Mouse (Mus musculus) embryo, embryonic 10 days (tissue): ENCODE data around the gene Dnaaf1.

Source experiments
- DNase-seq: peaks from one replicate; pipeline ENCODE4 v3.0.0-alpha.2; 2015; ENCODE audit warnings: low spot score

Gene Dnaaf1

GRCm38 (mm10) chr8:119623744-119624143 lies 48.7 kb downstream of the Dnaaf1 start:
- DNase-seq = no peak

- DNase-seq = no peak
Measured at GRCm38 (mm10) chr8:119624916-119625315, 49.9 kb downstream of the Dnaaf1 start.

DNA sequence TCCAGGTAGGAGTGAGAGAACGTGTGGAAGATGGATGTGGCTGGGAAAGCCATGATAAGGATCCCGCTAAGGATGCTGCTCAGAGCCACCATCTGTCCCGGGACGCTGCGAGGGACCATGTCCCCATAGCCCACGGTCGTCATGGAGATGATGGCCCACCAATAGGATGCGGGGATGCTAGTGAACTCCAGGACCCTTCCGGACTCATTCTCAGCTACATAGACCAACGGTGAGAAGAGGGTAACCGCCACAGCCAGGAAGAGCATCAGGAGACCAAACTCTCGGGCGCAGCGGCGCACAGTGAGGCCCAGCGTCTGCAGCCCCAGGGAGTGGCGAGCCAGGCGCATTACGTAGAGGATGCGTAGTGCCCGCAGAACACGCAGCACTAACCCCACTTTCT lies 50.8 kb downstream of the Dnaaf1 start:
- DNase-seq = no peak

GRCm38 (mm10) chr8:119627199-119627598 lies 52.2 kb downstream of the Dnaaf1 start:
- no peak for DNase-seq

DNA sequence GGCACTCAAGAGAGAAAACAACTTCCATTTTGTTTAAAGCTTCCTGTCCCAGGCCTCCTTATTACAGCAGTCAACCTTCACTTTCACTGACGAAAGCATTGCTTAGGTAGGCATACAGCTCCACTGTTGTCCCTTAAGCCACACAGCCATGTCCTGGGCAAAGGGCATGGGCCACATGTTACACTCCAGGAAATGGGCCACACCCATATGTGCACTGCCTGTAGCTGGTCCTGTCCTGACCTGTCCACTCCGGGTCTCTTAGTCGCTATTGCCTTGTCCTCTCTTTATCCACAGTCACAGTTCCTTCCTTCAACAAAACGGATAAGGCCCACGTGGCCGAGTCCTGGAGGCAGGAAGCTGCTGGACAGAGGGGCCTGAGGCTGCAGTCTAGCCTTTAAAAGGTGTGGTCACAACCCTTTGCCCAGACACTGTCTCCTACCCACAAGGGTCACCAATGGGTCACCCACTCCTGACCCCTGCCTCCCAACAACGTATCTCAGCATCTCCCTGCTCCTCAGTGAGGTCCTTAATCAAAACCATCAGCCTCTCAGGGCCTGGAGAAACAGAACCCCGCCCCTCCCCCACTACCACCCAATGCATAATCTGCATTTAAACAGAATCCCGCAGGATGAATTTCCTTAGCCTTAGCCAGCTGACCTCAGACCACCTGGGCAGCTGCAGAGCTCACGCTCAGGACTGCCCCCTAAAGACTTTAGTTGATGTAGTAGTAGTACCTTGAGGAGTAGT lies 52.8 kb downstream of the Dnaaf1 start:
- DNase-seq = peak; percentile 71

DNA sequence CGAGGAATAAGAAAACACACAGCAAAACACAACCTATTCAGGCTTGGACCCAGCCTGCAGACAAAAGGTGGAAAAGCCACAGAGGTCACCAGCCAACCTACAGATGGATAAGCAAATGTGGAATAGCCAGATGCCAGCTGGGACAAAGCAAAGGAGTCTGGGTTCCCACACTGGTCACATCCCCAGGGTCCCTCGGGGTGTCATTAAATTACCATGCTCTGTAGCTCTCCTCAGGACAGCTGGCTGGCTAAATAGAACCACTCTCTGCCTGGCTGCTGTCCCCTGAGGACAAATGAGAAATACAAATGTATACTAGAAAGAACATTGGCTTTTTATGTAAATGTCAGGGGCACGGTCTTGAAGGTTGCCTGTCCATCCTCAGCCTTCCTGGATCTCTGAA lies 55.8 kb downstream of the Dnaaf1 start:
- DNase-seq = peak; percentile 40

- DNase-seq = no peak
Measured at GRCm38 (mm10) chr8:119632246-119632645, 57.2 kb downstream of the Dnaaf1 start.

GRCm38 (mm10) chr8:119632909-119633308 lies 57.9 kb downstream of the Dnaaf1 start:
- DNase-seq = no peak

GRCm38 (mm10) chr8:119634616-119635336 lies 59.7 kb downstream of the Dnaaf1 start:
- DNase-seq = peak; percentile 55

DNA sequence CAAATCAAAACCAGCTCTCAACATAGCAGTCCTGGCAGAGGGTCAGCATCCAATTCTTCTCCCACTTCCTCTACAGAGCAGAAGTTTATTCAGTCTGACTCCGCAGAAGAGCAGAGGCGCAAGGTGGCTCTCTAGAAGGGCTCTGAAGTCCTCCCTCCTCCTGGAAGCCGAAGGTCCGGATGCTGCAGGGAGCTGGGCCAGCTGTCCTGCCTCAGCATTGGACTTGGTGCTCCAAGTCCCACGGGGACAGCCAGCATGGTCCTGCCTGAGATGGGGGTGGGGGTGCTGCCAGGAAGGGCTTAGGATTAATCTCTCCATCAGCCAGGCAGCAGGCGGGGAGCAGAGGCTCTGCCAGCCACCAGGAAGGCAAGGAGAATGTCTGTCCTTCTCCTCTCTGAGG lies 60.3 kb downstream of the Dnaaf1 start, which contains the start of gene Kcng4:
Gene Kcng4 (minus strand): TSS at position 303 of the 400 bp plus-strand sequence.
- no peak for DNase-seq

GRCm38 (mm10) chr8:119635958-119636357 lies 60.9 kb downstream of the Dnaaf1 start:
- no peak for DNase-seq

DNA sequence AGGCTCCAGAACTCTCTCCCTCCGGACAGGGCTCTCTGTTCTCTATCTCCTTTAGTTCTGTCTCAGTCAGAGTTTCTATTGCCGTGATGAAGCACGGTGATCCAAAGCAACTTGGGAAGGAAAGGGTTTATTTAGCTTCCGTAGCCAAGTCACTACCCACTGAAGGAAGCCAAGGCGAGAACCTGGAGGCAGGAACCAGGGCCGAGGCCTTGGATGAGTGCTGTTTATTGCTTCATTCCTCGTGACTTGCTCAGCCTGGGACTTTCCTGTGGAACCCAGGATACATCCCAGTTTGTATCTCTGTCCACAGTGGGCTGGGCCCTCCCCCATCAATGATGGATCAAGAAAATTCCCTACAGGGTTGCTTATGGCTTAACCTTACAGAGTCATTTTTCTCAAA lies 61.7 kb downstream of the Dnaaf1 start:
- no peak for DNase-seq

GRCm38 (mm10) chr8:119637381-119637780 lies 62.3 kb downstream of the Dnaaf1 start:
- no peak for DNase-seq

DNA sequence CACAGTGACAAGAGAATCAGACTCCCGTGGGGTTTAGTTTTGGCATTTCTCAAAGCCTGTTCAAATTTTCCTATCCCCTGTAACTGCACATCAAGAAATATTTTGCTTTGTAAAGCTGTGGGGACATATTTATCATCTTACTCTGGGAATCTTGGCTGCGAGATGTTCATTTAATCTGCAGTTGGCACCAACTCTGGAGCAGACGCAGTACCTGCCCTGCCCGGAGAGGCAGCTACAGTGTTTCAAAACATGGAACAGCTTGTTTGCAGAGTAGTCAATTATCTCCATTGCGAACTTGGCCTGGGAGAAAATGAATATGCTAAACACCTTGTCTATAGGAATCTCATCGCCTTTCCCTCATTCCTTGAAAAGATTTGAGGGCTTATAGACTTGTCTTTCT lies 63.2 kb downstream of the Dnaaf1 start:
- no peak for DNase-seq

DNA sequence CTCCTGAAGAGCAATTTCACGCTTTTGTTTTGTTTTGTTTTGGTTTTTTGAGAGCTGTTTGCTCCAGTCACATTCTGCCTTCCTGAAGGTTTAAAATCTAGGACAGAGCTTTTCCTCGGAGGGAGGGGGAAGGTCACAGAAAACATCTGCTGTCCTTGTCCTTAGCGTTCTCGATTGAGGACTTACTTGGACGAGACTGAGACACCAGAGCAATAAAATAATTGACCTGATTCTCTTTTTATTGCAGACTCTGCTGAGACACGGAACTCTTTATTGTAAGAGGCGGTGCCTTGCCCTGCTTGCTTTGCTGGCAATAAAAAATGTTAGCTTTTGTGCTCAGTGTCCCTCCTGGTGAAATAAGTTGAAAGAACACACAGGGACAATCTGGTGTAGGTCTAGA lies 64.8 kb downstream of the Dnaaf1 start:
- DNase-seq = no peak

DNA sequence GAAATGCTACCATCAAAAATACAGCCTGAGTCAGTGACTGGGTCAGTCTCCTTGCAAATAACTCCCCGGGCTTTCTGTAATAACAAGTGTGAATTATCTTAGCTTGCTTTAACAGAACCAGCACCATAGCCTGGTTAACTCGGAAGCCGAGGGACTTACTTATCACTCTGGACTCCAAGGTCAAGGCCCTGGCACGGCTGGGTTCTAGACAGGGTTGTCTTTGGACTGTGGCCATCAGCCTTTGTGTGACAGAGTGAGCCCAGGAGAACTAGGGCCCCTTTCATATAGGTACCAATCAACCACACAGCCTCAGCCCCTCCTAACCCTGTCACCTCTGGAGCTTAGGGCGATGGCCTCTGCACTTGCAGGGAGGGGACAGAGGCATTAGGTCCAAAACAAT lies 66.0 kb downstream of the Dnaaf1 start:
- DNase-seq = no peak

GRCm38 (mm10) chr8:119642960-119643359 lies 67.9 kb downstream of the Dnaaf1 start:
- no peak for DNase-seq

GRCm38 (mm10) chr8:119644429-119644960 lies 69.5 kb downstream of the Dnaaf1 start:
- no peak for DNase-seq

GRCm38 (mm10) chr8:119644981-119645597 lies 70.1 kb downstream of the Dnaaf1 start:
- no peak for DNase-seq

DNA sequence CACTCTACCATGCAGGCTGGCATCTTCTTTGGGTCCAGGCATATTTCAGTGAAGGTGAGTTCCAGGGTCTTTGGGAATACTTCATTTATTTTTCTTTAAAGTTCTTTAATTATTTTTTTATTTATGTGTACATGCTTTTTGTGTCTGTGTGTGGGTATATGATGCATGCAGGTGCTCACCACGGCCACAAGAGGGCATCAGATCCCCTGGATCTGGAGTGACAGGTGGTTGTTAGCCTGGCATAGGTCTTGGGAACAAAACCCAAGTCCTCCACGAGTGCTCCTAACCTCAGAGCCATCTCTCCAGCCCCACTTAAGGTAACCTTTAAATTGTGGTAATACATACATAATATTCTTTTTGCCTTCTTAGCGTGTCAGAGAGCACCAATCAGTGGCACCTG lies 71.2 kb downstream of the Dnaaf1 start:
- DNase-seq = no peak

GRCm38 (mm10) chr8:119646846-119647245 lies 71.8 kb downstream of the Dnaaf1 start:
- no peak for DNase-seq
